Mouse (Mus musculus): ENCODE data around the gene Hmox2. TPM values are rescaled to one million over a fixed set of nuclear protein-coding genes. Genes with fewer than 3 reads are reported as not detected.

Gene Hmox2
- 61.3 and 70.2 TPM in 2 replicates for polyA plus RNA-seq (2012; rRNA removed)

DNA sequence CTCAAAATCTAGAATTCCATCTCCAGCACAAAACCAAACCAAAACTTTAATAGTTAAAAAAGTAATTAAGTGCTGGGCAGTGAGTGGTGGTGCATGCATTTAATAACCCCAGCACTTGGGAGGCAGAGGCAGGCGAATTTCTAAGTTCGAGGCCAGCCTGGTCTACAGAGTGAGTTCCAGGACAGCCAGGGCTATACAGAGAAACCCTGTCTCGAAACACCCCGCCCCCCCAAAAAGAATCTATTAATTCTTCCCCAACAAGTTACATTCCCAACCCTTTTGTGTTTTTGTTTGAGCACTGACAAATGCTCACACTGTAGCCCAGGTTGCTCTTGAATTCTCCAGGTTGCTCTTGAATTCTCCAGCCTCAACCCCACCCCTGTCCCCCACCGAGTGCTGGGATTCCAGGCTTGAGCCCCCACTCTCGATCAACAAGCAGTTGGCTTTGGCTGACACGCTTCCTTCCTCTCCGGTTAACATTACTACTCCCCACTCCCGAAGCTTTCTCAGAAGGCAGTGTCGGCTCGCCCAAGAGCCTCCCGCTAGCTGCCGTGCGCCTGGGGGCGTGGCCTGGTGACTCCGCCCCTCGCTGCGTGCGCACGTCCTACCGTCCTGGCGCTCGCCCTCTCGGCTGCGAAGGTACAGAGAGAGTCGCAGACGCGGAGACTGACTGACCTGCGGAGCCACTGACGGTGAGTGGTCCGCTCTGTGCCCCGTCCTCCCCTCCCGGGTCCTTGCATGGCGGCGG, at the start of gene Hmox2:
TSS of gene Hmox2 (plus strand) at position 582 of the 748 bp plus-strand sequence.

DNA sequence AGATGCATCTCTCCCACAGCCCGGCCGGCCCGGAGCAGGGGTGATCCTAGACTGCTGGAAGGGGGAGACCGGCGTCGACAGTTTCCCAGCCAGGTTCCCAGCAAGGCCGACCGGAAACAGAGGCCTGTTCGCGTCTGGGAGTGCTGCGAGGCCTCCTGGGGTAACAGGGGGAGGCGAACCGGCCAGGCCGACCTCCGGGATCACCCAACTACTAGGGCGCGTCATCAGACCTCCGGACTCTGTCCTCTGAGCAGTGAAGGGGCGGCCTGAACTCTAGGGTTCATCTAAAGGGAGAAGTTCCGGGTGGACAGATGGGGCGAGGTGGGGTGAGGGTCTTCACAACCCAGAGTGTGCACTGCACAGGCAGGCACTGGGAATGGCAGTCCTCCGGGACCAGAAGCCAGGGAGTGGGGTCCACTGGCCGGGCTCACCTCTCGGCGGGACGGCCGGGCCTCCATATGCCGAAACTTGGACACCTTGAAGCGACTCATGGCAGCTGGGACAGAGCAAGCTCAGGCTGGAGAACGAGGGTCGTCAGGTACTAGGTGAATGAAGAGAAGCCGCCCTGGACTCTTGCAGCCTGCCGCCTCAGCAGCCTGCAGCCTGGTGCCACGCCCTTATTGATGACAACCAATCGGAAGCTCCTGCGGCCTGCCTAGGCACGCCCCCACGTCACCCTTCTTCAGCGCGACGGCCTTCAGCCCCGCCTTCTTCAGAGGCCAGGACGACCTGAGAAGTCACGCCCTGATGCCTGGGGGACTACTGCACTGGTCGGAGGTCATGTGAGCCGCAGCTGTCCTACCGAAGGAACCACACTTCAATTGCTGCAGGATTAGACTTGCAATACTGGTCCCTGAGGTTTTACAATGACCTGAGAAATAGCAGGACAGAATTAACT, 46.8 kb upstream of the Hmox2 start, which contains the start of gene Coro7:
TSS of gene Coro7 (minus strand) at position 657 of the 898 bp plus-strand sequence.

DNA sequence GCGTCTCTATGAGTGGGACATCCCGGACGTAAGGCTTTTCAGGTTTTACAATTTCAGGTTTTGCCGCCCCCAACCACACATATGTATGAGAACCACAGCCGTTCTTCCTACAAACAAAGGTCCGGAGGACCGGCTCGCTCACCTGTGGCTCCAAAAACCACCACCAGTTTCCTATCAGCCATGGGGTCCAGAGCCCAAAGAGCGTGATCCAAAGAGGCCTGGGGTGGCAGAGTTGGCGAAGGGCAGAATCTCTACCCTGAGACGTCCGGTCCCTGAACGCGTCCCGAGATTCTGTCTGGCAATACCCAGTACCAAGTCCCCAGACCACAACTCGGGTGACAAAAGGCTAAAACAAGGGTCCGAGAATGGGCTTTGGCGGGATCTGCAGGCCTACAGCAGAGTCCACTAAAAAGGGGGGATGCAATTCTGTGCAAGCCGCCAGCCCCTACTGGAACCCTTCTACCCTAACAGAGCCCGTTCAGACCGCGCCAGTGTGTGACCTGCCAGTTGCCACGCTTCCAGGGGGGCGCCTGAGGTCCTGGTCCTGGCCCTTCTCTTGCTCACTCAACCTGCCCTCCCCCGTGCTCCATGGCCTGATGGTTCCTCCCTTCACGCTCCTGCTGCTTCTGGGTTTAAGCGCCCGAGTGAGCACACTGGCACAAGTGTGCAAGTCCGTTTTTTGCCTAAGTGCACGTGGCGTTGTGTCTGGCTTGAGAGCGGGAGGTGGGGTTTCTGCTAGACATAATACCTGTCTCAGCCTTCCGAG, 7.2 kb upstream of the Hmox2 start, which contains the start of gene Nmral1:
TSS of gene Nmral1 (minus strand) at position 604 of the 766 bp plus-strand sequence.

DNA sequence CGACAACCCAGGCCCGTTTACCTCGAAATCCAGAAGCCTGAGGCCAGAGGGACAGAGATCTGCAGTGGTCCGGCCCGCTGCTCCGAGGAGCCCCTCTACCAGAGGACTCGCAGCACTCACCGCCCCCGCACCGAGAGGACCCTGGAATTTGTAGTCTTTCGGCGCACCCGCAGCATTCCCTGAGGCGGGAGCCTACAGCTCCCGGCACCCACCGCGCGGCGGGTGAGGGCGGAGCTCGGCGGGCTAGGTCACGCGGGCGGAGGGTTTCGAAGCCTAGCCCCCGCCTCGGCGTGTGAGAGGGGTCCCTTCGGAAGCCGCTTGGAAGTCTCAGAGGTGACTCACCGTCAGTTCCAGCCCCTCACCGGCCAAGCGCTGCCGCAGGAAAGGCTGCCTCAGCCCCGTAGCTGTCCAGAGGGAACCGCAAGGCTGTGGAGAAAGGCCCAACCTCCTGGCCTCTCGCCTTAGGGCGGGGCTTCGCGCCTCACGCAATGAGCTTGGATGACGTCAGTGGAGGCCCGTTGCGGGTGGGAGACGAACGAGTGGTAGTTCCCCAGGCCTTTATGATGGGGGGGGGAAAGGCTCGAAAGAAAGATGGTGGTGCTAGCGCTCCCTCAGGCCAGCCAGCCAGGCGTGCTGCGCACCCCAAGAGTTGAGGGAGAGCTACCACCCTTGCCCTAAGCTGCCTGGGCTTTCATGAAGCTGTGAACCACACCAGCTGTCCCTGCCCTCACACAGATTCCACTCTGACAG, 63.8 kb downstream of the Hmox2 start, which contains the start of gene Cdip1:
TSS of gene Cdip1 (minus strand) at position 483 of the 750 bp plus-strand sequence.

Other genes starting within 250 kb of the Hmox2 start
- 15.9 and 29.7 TPM in 2 replicates for gene Srl, start 184.5 kb upstream of the Hmox2 start, polyA plus RNA-seq (2012; rRNA removed)
- gene Tfap4, start 166.5 kb upstream of the Hmox2 start, polyA plus RNA-seq (2012; rRNA removed): 24.8 and 32.6 TPM in 2 replicates
- gene Glis2, start 131.6 kb upstream of the Hmox2 start, polyA plus RNA-seq (2012; rRNA removed): 52.7 and 72.6 TPM in 2 replicates
- 67.5 and 85.9 TPM in 2 replicates for gene Pam16, start 101.4 kb upstream of the Hmox2 start, polyA plus RNA-seq (2012; rRNA removed)
- gene Vasn, start 86.4 kb upstream of the Hmox2 start, polyA plus RNA-seq (2012; rRNA removed): 8.1 and 19.3 TPM in 2 replicates
- gene Dnaja3, start 86.4 kb upstream of the Hmox2 start, polyA plus RNA-seq (2012; rRNA removed): 23.7 and 26.4 TPM in 2 replicates
- gene Coro7, start 46.6 kb upstream of the Hmox2 start, polyA plus RNA-seq (2012; rRNA removed): 37.2 and 38.6 TPM in 2 replicates
- 156 and 168 TPM in 2 replicates for gene Nmral1, start 7.0 kb upstream of the Hmox2 start, polyA plus RNA-seq (2012; rRNA removed)
- 47.7 and 68.6 TPM in 2 replicates for gene Cdip1, start 63.9 kb downstream of the Hmox2 start, polyA plus RNA-seq (2012; rRNA removed)
- not detected in 2 replicates for gene 4930562C15Rik, start 109.1 kb downstream of the Hmox2 start, polyA plus RNA-seq (2012; rRNA removed)
- gene Ubald1, start 154.0 kb downstream of the Hmox2 start, polyA plus RNA-seq (2012; rRNA removed): 11.0 and 22.2 TPM in 2 replicates
- gene Mgrn1, start 159.9 kb downstream of the Hmox2 start, polyA plus RNA-seq (2012; rRNA removed): 47.8 and 76.7 TPM in 2 replicates
- gene Nudt16l1, start 212.4 kb downstream of the Hmox2 start, polyA plus RNA-seq (2012; rRNA removed): 77.9 and 92.5 TPM in 2 replicates
- 70.5 and 77.6 TPM in 2 replicates for gene Anks3, start 237.8 kb downstream of the Hmox2 start, polyA plus RNA-seq (2012; rRNA removed)

Data from central nervous system, embryonic 11.5 days (tissue).